Mouse (Mus musculus) forebrain, postnatal 0 days (tissue): Measurements from ENCODE around the gene Pip5k1c. TPM values are rescaled to one million over a fixed set of nuclear protein-coding genes. Genes with fewer than 3 reads are reported as not detected.

Experiments
- ATAC-seq: fragments of 200-750 bp; cut with Nextera tagmentation; 2 replicates; pipeline ENCODE4 v1.8.0; 2017; ENCODE audit warnings: mild to moderate bottlenecking, moderate library complexity
- DNase-seq: peaks from one replicate; pipeline ENCODE4 v3.0.0-alpha.2; 2015
- H3K27ac ChIP-seq: fragments of 300-500 bp; sonication (generic); 2 replicates; pipeline ENCODE4 v1.5.1; 2014; ENCODE audit warnings: low read depth, mild to moderate bottlenecking, antibody characterized with exemption, low read length, moderate library complexity, mixed read lengths
- H3K27me3 ChIP-seq: fragments of 300-500 bp; sonication (generic); 2 replicates; pipeline ENCODE4 v1.6.1; 2014; ENCODE audit warnings: mild to moderate bottlenecking, low read length, mixed read lengths; ENCODE audit not compliant: insufficient read depth
- H3K36me3 ChIP-seq: fragments of 300-500 bp; sonication (generic); 2 replicates; pipeline ENCODE4 v1.6.1; 2014; ENCODE audit warnings: mild to moderate bottlenecking, moderate library complexity; ENCODE audit not compliant: insufficient read depth
- H3K4me1 ChIP-seq: fragments of 300-500 bp; sonication (generic); 2 replicates; pipeline ENCODE4 v1.6.1; 2014; ENCODE audit warnings: antibody characterized with exemption; ENCODE audit not compliant: insufficient read depth
- H3K4me2 ChIP-seq: fragments of 300-500 bp; sonication (generic); 2 replicates; pipeline ENCODE4 v1.6.1; 2014; ENCODE audit warnings: low read depth, mild to moderate bottlenecking, moderate library complexity
- H3K4me3 ChIP-seq: fragments of 300-500 bp; sonication (generic); 2 replicates; pipeline ENCODE4 v1.5.1; 2014; ENCODE audit warnings: low read depth, low read length, mixed read lengths
- H3K9ac ChIP-seq: fragments of 300-500 bp; sonication (generic); 2 replicates; pipeline ENCODE4 v1.6.1; 2014; ENCODE audit warnings: mild to moderate bottlenecking
- H3K9me3 ChIP-seq: fragments of 300-500 bp; sonication (generic); 2 replicates; pipeline ENCODE4 v1.6.1; 2016; ENCODE audit warnings: low read length
- CTCF ChIP-seq: sonication (generic); IDR thresholded peaks from 2 replicates; pipeline ENCODE4 v1.5.1; 2016; ENCODE audit warnings: antibody characterized with exemption, control low read depth, low read depth
- WGBS: fragments of 180-500 bp; shearing (Covaris S2); extraction: QIAGEN DNeasy Blood & Tissue Kit; methylation state at CpG from one replicate; pipeline ENCODE4 v1.1.7; 2014; 5-methylcytosine and 5-hydroxymethylcytosine counted together
- polyA plus RNA-seq: library from polyadenylated mRNA; unstranded; fragments of >200 nt; fragmentation: Nextera tagmentation; extraction: Ambion mirVana; gene quantifications from 2 replicates; pipeline ENCODE4 v1.2.1, GENCODE M21; 2015
- total RNA-seq: library from RNA; depleted of rRNA; stranded (reverse); fragments of >200 nt; gene quantifications from 2 replicates; pipeline ENCODE4 v1.2.3, GENCODE M21; 2014

Gene Pip5k1c
- total and polyA plus RNA-seq, 2 experiments from 2014 or later = 130 to 229 TPM

- Histone ChIP-seq H3K27me3 (no peaks in the 10 kb centered on the region), H3K4me1 (0 out of 2 replicates have a peak, but pooled peaks cover 5% of the 10 kb centered on the region), H3K36me3 (peaks cover 66% of the 10 kb centered on the region), H3K9me3 (no peaks in the 10 kb centered on the region), H3K27ac (peak overlapping the region; percentile 96; the same call in 1 of the 2 replicates), H3K4me2 (no peak overlapping the region), H3K4me3 (no peak overlapping the region), H3K9ac (no peak overlapping the region)
- 93% methylated on average over 13 of the region's 13 CpGs for WGBS
- no peak for DNase-seq
- no peak for ATAC-seq
- TF ChIP-seq CTCF = no peak
These were observed 26.0 kb downstream of the Pip5k1c start for GRCm38 (mm10) chr10:81318589-81319329.

- DNase-seq = no peak
- 0 out of 2 replicates have a peak, but pooled peaks cover 5% of the 10 kb centered on the region for H3K4me1 ChIP-seq
- TF ChIP-seq CTCF = peak; percentile 45
- 37% methylated on average over 8 of the region's 8 CpGs for WGBS
- H3K9ac ChIP-seq = no peak overlapping the region
- no peaks in the 10 kb centered on the region for H3K9me3 ChIP-seq
- no peaks in the 10 kb centered on the region for H3K27me3 ChIP-seq
- no peak for ATAC-seq
- H3K27ac ChIP-seq = peak overlapping the region; percentile 96
- peak overlapping the region; percentile 82; the same call in 1 of the 2 replicates for H3K4me3 ChIP-seq
- peaks cover 66% of the 10 kb centered on the region for H3K36me3 ChIP-seq
- H3K4me2 ChIP-seq = peak overlapping the region; percentile 88
These were observed 26.6 kb downstream of the Pip5k1c start for GRCm38 (mm10) chr10:81319330-81319699.

- 0 out of 2 replicates have a peak, but pooled peaks cover 5% of the 10 kb centered on the region for H3K4me1 ChIP-seq
- no peak for TF ChIP-seq CTCF
- H3K9me3 ChIP-seq = no peaks in the 10 kb centered on the region
- no peak for DNase-seq
- ATAC-seq = peak; percentile 24
- H3K4me3 ChIP-seq = peak overlapping the region; percentile 82
- no peaks in the 10 kb centered on the region for H3K27me3 ChIP-seq
- peaks cover 66% of the 10 kb centered on the region for H3K36me3 ChIP-seq
- peak overlapping the region; percentile 96 for H3K27ac ChIP-seq
- WGBS = 3% methylated on average over 38 of the region's 38 CpGs
- peak overlapping the region; percentile 79 for H3K9ac ChIP-seq
- H3K4me2 ChIP-seq = peak overlapping the region; percentile 88
These were observed 27.2 kb downstream of the Pip5k1c start for GRCm38 (mm10) chr10:81319741-81320549.

- Histone ChIP-seq H3K4me2 (peak within 1 kb of the TSS; percentile 88), H3K4me3 (peak within 1 kb of the TSS; percentile 82), H3K9me3 (no peaks in the 10 kb centered on the region), H3K27me3 (no peaks in the 10 kb centered on the region), H3K27ac (peak within 1 kb of the TSS; percentile 96), H3K36me3 (peaks cover 66% of the 10 kb centered on the region), H3K9ac (peak within 1 kb of the TSS; percentile 79), H3K4me1 (0 out of 2 replicates have a peak, but pooled peaks cover 5% of the 10 kb centered on the region)
- WGBS = under 1% methylated on average over 64 of the region's 68 CpGs
- TF ChIP-seq CTCF = peak; percentile 63
- peak; percentile 100 for DNase-seq
- ATAC-seq = peak; percentile 94
These were observed 28.0 kb downstream of the Pip5k1c start, which contains the start of gene Cactin for GRCm38 (mm10) chr10:81320550-81321347. Gene Cactin (plus strand): TSS chr10:81321103.

GRCm38 (mm10) chr10:81321436-81321835 is 28.7 kb downstream of the Pip5k1c start:
- no peak for ATAC-seq
- H3K4me1 ChIP-seq = 0 out of 2 replicates have a peak, but pooled peaks cover 5% of the 10 kb centered on the region
- H3K36me3 ChIP-seq = peaks cover 66% of the 10 kb centered on the region
- peak overlapping the region; percentile 82 for H3K4me3 ChIP-seq
- H3K9me3 ChIP-seq = no peaks in the 10 kb centered on the region
- 5% methylated on average over 20 of the region's 20 CpGs for WGBS
- H3K9ac ChIP-seq = peak overlapping the region; percentile 79
- H3K4me2 ChIP-seq = peak overlapping the region; percentile 88
- DNase-seq = no peak
- H3K27ac ChIP-seq = peak overlapping the region; percentile 96
- no peaks in the 10 kb centered on the region for H3K27me3 ChIP-seq
- no peak for TF ChIP-seq CTCF

- DNase-seq = no peak
- Histone ChIP-seq H3K27me3 (no peaks in the 10 kb centered on the region), H3K9me3 (no peaks in the 10 kb centered on the region), H3K9ac (no peak overlapping the region), H3K27ac (no peak overlapping the region), H3K36me3 (peaks cover 66% of the 10 kb centered on the region), H3K4me2 (no peak overlapping the region), H3K4me1 (0 out of 2 replicates have a peak, but pooled peaks cover 5% of the 10 kb centered on the region), H3K4me3 (no peak overlapping the region)
- ATAC-seq = no peak
- TF ChIP-seq CTCF = no peak
- 92% methylated on average over 27 of the region's 27 CpGs for WGBS
These were observed 29.7 kb downstream of the Pip5k1c start for GRCm38 (mm10) chr10:81322444-81322843.
